Mouse (Mus musculus): Measurements from ENCODE around the gene Cmah.

DNA sequence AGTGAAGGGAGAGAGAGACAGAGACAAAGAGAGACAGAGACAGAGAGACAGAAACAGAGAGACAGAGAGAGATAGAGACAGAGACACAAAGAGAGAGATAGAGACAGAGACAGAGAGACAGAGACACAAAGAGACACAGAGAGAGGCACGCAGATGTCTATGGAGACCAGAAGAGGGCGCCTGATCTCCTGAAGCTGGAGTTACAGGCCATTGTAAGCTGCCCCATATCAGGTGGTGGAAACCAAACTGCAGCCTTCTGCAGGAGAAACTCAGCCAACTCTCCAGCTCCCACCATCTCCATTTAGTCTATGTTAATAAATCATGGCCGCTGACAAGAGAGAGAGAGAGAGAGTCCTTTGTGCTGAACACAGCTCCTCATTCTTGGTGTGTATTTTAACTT, 172.3 kb downstream of the Cmah start:
- TF ChIP-seq MAX (IDR thresholded peaks at IDR 0.05; ENCODE audit: low read length) (no peak), POLR2AphosphoS2 (IDR thresholded peaks at IDR 0.05; ENCODE audit: low read length) (no peak), HCFC1 (IDR thresholded peaks at IDR 0.05; ENCODE audit: low read depth, low read length) (no peak), CHD2 (IDR thresholded peaks at IDR 0.05; ENCODE audit: low read length) (no peak), RAD21 (IDR thresholded peaks at IDR 0.05; ENCODE audit: low read depth, low read length) (peak; percentile 47), TCF12 (IDR thresholded peaks at IDR 0.05; ENCODE audit: low read depth, low read length) (peak; percentile 24; the same call in 1 of the 2 replicates), POLR2A (IDR thresholded peaks at IDR 0.05; ENCODE audit: control insufficient read depth in 1 of 2, insufficient read depth in 1 of 2, low read depth in 1 of 2, low read length in 2 of 2, poor library complexity in 1 of 2) (no peak), CTCF (IDR thresholded peaks at IDR 0.05 in 2 of 3, conservative IDR thresholded peaks at IDR 0.05 in 1 of 3; ENCODE audit: control insufficient read depth in 1 of 3, insufficient read depth in 1 of 3, low read depth in 2 of 3, low read length in 3 of 3, poor library complexity in 1 of 3, severe bottlenecking in 1 of 3) (peak; percentile 69 to 77 (median 76)), TAL1 (IDR thresholded peaks at IDR 0.05; ENCODE audit: low read length) (no peak)
